Mouse (Mus musculus) kidney, adult 2 months (tissue): ENCODE results near the gene Selenoi.

ENCODE experiments used
- CTCF ChIP-seq: fragments of 200-500 bp; conservative IDR thresholded peaks from 2 replicates; pipeline ENCODE4 v1.5.1; 2011; ENCODE audit warnings: low read depth, mild to moderate bottlenecking, control low read depth, low read length, moderate library complexity, mixed read lengths; ENCODE audit not compliant: insufficient read depth, insufficient read length
- POLR2A ChIP-seq: fragments of 200-500 bp; IDR thresholded peaks from one replicate; pipeline ENCODE4 v1.6.1; 2011; ENCODE audit warnings: low read depth, low read length, control low read depth

DNA sequence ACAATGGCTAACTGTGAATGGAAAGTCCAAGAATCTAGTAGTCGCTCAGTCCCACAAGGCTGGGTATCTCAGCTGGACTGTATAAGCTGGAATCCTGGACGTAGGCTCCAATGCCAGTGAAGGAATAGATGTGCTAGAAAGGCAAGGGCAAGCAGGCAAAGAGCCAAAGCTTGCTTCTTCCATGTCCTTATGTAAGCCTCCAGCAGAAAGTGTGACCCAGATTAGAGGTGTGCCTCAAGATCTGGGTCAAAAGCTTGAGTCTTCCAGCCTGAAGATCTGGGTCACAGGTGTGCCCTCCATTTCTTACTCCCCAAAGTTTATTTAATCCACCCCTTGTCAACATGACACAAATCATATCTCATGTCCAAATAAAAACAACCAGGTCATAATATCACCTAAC is 44.0 kb downstream of the Selenoi start:
- TF ChIP-seq POLR2A (no peak), CTCF (no peak)
